Mouse (Mus musculus) E14TG2a.4 (cell line): ENCODE results near the gene Tbc1d1.
A peak's percentile ranks its signal among the peaks of the same experiment; 100 is the strongest.

Source experiments
- H3K27me3 ChIP-seq: 2 replicates; pipeline ENCODE4 v1.6.1; 2014; ENCODE audit warnings: low read length, control low read depth; ENCODE audit not compliant: insufficient read depth
- H3K36me3 ChIP-seq: 2 replicates; pipeline ENCODE4 v1.6.1; 2014; ENCODE audit warnings: low read length, control low read depth; ENCODE audit not compliant: insufficient read depth
- H3K4me1 ChIP-seq: replicated peaks from 2 replicates; pipeline ENCODE4 v1.6.1; 2014; ENCODE audit warnings: low read depth, low read length, control low read depth
- H3K4me3 ChIP-seq: replicated peaks from 2 replicates; pipeline ENCODE4 v1.5.1; 2014; ENCODE audit warnings: mild to moderate bottlenecking, low read length
- H3K9me3 ChIP-seq: 2 replicates; pipeline ENCODE4 v1.6.1; 2014; ENCODE audit warnings: low read length, control low read depth
- CTCF ChIP-seq: conservative IDR thresholded peaks from 2 replicates; pipeline ENCODE4 v1.5.1; 2014; ENCODE audit warnings: low read length
- NANOG ChIP-seq: IDR thresholded peaks from 2 replicates; pipeline ENCODE4 v1.6.1; 2014; ENCODE audit warnings: borderline replicate concordance, low read length, mixed read lengths
- POU5F1 ChIP-seq: IDR thresholded peaks from 2 replicates; pipeline ENCODE4 v1.6.1; 2014; ENCODE audit warnings: low read length, borderline replicate concordance

Gene Tbc1d1

DNA sequence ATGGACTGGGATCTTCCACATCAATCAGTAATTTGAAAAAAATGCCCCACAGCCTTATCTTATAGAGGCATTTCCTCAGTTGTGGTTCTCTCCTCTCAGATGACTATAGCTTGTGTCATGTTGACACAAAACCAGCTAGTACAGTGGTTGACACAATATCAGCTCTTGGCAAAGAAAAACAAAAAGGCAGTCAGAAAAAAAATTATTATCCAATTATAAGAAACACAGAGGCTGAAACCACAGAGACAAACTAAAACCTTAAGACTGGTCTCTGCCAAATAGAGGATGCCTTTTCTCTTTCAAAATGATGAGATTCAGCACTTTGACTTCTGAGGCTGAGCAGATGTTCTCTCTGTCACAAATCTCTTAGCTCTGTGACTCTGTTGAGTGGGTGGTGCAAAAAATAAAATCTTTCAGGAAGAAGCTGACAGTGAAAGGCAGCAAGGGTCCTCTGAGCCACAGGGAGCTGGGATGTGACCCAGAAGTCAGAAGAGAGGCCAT, 215.3 kb downstream of the Tbc1d1 start:
- no peak for TF ChIP-seq NANOG

DNA sequence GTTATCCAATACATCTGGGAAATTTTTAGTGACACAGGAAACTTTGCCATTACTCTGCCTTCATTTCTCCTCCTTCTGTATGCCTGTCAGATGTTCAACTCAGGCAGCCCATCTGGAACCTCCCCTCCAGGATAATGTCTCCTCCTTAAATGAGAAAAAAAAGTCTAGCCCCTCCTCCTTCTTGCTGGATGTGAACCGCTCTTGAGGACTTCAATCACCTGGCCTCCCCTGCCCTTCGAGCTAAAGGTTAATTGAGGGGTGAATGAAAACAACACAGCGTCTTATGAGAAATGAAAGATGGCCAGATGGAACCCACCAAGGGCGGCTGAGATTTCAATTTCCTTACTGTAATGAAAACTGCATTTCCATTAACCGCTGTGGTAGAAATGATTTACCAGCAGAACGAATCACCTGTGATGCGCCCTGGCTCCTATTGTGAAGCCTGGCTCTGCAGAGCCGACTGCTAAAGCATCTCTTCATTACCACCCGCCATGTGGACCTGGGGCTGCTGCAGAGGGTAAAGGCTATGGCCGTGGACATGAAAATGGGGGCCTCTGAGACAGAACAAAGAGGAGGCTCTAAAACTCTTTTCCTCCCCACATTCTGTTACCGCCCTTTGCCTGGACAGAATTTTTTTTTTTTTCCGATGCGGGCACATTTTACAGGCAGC, 216.3 kb downstream of the Tbc1d1 start:
- H3K9me3 ChIP-seq, result peaks cover 34% of the 10 kb centered on the region
- H3K4me3 ChIP-seq, result no peak overlapping the region
- TF ChIP-seq POU5F1 (no peak), NANOG (no peak), CTCF (no peak)
- H3K4me1 ChIP-seq, result peaks cover 35% of the 10 kb centered on the region
- no peaks in the 10 kb centered on the region for H3K36me3 ChIP-seq
- H3K27me3 ChIP-seq, result no peaks in the 10 kb centered on the region

More for the DNA sequence above, 215.3 kb downstream of the Tbc1d1 start:
- H3K36me3 ChIP-seq, result no peaks in the 10 kb centered on the region
- no peak overlapping the region for H3K4me3 ChIP-seq
- peaks cover 34% of the 10 kb centered on the region for H3K9me3 ChIP-seq
- H3K27me3 ChIP-seq, result no peaks in the 10 kb centered on the region
- peaks cover 33% of the 10 kb centered on the region for H3K4me1 ChIP-seq

DNA sequence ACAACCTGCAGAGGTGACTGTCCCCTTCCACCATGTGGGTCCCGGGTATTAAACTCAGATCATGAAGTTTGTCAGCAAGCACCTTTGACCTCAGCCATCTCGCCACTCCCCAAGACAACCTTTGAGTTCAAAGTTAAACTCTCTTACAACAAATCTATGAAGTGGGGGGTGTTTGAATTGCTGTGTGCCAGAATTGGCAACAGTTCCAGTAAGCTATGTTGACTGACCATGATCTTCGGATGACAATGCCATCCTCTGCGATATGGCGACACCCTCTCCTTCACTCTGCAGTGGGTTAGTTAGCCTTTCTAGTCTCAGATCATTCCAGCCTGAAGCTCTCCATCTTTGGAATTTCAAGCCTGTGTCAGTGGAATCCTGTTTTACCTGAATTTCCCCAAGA, 217.6 kb downstream of the Tbc1d1 start:
- H3K4me1 ChIP-seq, result peaks cover 43% of the 10 kb centered on the region
- no peaks in the 10 kb centered on the region for H3K36me3 ChIP-seq
- H3K9me3 ChIP-seq, result peaks cover 23% of the 10 kb centered on the region
- H3K27me3 ChIP-seq, result peaks cover 5% of the 10 kb centered on the region; the same call in 1 of the 2 replicates
- H3K4me3 ChIP-seq, result no peak overlapping the region
- TF ChIP-seq NANOG (no peak), CTCF (no peak), POU5F1 (no peak)

DNA sequence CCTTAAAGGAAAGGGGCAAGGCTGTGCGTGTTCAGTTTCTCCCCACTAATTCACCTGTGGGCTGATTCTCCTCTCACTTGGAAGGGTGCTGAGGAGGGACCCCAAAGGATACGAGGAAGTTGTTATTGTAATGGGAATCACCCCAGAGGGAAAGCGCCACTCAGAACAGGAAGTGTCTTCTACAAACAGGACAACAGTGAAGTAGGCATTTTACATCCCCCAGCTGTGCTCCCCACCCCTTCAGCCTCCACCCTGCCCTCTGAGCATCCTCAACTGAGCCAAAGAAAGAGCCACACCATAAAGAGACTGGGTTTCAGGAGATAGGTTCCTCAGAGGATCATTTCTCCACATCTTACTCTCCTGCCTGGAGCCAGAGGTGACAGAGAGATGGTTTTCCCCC, 219.7 kb downstream of the Tbc1d1 start:
- peaks cover 5% of the 10 kb centered on the region; the same call in 1 of the 2 replicates for H3K27me3 ChIP-seq
- no peak for TF ChIP-seq CTCF
- TF ChIP-seq POU5F1, result no peak
- TF ChIP-seq NANOG, result no peak
- H3K36me3 ChIP-seq, result no peaks in the 10 kb centered on the region
- peaks cover 65% of the 10 kb centered on the region for H3K4me1 ChIP-seq
- peaks cover 4% of the 10 kb centered on the region; the same call in 1 of the 2 replicates for H3K9me3 ChIP-seq
- H3K4me3 ChIP-seq, result no peak overlapping the region

DNA sequence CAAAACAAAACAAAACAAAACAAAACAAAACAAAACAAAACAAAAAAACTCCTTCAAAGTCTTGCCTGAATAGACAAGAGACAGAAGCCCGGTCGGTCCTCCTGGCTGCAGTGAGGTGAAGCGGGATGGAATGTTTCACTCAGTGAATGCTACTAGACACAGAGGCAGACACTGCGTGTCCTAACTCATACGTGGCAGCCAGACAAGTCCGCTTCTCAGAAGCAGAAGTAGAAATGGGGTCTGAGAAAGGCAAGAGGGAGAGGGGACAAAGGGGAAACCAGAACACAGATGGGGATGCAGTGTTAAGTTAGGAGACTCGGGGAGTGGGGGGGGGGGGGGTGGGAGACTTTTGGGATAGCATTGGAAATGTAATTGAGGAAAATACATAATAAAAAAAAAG, 220.4 kb downstream of the Tbc1d1 start:
- Histone ChIP-seq H3K9me3 (peaks cover 3% of the 10 kb centered on the region; the same call in 1 of the 2 replicates), H3K27me3 (peaks cover 5% of the 10 kb centered on the region; the same call in 1 of the 2 replicates), H3K4me1 (peaks cover 70% of the 10 kb centered on the region), H3K36me3 (no peaks in the 10 kb centered on the region), H3K4me3 (no peak overlapping the region)
- TF ChIP-seq CTCF (no peak), POU5F1 (no peak), NANOG (no peak)

DNA sequence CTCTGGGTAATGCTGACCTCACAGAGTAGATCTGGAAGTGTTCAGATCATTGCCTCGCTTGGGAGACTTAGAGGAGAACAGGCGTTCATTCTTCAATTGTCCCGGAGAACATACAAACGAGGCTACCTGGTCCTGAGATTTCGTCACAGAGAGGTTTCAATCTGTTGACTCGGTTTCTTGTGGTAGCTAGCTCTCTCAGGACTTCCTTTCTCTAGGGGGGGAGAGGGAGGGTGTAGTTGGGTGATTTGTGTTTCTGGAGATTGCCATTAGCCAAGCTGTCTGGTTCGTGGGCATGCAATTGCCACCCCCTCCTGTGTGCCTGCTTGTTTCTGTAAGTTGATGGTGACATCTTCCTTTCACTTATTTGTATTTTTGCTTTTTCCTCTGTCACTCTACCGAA, 221.6 kb downstream of the Tbc1d1 start:
- TF ChIP-seq NANOG (no peak), POU5F1 (no peak), CTCF (no peak)
- Histone ChIP-seq H3K4me3 (no peak overlapping the region), H3K9me3 (peaks cover 3% of the 10 kb centered on the region; the same call in 1 of the 2 replicates), H3K36me3 (no peaks in the 10 kb centered on the region), H3K4me1 (peaks cover 75% of the 10 kb centered on the region), H3K27me3 (peaks cover 5% of the 10 kb centered on the region; the same call in 1 of the 2 replicates)

DNA sequence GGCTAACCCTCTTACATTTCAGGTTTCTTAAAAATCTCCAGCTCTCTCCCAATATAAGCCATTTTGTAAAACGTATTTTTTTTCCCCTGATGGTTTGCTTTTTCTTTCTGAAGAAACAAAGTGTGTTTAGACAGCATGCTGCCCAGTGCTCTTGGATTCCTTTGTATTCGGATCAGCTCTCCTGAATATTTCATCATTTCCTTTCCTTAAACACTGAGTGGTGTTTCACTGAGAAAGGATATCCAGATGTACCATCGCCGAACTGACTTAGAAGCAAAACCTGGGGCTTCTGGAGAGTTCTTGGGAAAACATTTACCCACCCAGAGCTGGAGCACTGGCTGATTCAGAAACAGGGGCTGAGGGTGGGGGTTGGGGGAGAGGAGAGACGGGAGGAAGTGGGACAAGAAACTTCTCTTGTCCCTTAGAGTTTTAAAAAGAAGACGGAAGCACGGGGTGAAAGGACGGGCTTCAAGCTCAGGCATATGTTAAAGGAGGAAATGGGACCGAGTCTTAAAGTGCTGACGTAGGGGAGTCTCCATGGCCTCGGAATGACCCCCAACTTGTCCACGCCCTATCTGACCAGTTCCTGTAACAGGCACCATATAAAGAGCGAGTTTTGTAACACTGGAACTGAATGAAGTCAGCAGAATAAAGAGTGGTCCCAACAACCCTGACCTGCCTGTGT, 222.6 kb downstream of the Tbc1d1 start:
- H3K4me1 ChIP-seq, result peaks cover 80% of the 10 kb centered on the region
- H3K9me3 ChIP-seq, result peaks cover 2% of the 10 kb centered on the region; the same call in 1 of the 2 replicates
- H3K36me3 ChIP-seq, result no peaks in the 10 kb centered on the region
- TF ChIP-seq POU5F1, result no peak
- no peak for TF ChIP-seq CTCF
- TF ChIP-seq NANOG, result no peak
- H3K27me3 ChIP-seq, result peaks cover 5% of the 10 kb centered on the region; the same call in 1 of the 2 replicates
- H3K4me3 ChIP-seq, result 0 out of 2 replicates have a peak overlapping the region, but pooled peaks have one; percentile 10

DNA sequence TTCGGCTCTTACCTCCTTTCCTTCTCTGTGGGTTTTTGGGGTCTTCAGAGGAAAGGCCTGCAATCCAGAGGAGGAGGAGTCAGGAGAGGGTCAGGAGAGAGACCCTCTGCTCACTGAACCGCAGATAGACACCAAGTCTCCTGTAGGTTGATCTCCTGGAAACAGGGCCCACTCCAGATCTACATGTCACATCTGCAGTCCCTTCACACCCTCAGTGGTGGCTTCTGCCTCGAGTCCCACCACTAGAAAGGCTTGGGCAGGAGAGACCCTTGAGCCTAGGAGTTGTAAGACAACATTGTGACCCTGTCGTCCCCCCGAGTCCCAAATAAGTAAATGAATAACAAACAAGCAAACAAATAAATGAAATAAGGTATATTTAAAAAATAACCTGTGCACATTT, 223.7 kb downstream of the Tbc1d1 start:
- Histone ChIP-seq H3K4me3 (no peak overlapping the region), H3K9me3 (no peaks in the 10 kb centered on the region), H3K27me3 (peaks cover 5% of the 10 kb centered on the region; the same call in 1 of the 2 replicates), H3K36me3 (no peaks in the 10 kb centered on the region), H3K4me1 (peaks cover 85% of the 10 kb centered on the region)
- TF ChIP-seq NANOG, result no peak
